Mouse (Mus musculus) embryonic facial prominence, embryonic 11.5 days (tissue): ENCODE data around the gene Gm20388. TPM values are rescaled to one million over a fixed set of nuclear protein-coding genes. Genes with fewer than 3 reads are reported as not detected.

Experiments
- ATAC-seq: fragments of 200-750 bp; cut with Nextera tagmentation; replicated peaks from 2 replicates; pipeline ENCODE4 v1.8.0; 2017; ENCODE audit warnings: low read depth; ENCODE audit not compliant: insufficient number of reproducible peaks, low FRiP score, low TSS enrichment
- DNase-seq: peaks from one replicate; pipeline ENCODE4 v3.0.0-alpha.2; 2015; ENCODE audit warnings: low spot score
- H3K27ac ChIP-seq: fragments of 300-500 bp; sonication (generic); replicated peaks from 2 replicates; pipeline ENCODE4 v1.5.1; 2014; ENCODE audit warnings: mild to moderate bottlenecking, low read depth, low read length, control low read depth
- H3K27me3 ChIP-seq: fragments of 300-500 bp; sonication (generic); 2 replicates; pipeline ENCODE4 v1.6.1; 2014; ENCODE audit warnings: mild to moderate bottlenecking, low read length, moderate library complexity, mixed read lengths; ENCODE audit not compliant: control insufficient read depth, insufficient read depth
- H3K36me3 ChIP-seq: fragments of 300-500 bp; sonication (generic); replicated peaks from 2 replicates; pipeline ENCODE4 v1.6.1; 2014; ENCODE audit warnings: low read depth, mild to moderate bottlenecking, low read length, moderate library complexity, mixed read lengths; ENCODE audit not compliant: control insufficient read depth, insufficient read depth
- H3K4me1 ChIP-seq: fragments of 300-500 bp; sonication (generic); 2 replicates; pipeline ENCODE4 v1.6.1; 2014; ENCODE audit warnings: low read length, mixed read lengths; ENCODE audit not compliant: control insufficient read depth, insufficient read depth
- H3K4me2 ChIP-seq: fragments of 300-500 bp; sonication (generic); 2 replicates; pipeline ENCODE4 v1.6.1; 2014; ENCODE audit warnings: low read depth, mild to moderate bottlenecking, control low read depth, low read length, moderate library complexity
- H3K4me3 ChIP-seq: fragments of 300-500 bp; sonication (generic); 2 replicates; pipeline ENCODE4 v1.5.1; 2014; ENCODE audit warnings: low read depth, low read length, control low read depth
- H3K9ac ChIP-seq: fragments of 300-500 bp; sonication (generic); replicated peaks from 2 replicates; pipeline ENCODE4 v1.6.1; 2014; ENCODE audit warnings: mild to moderate bottlenecking, control low read depth, low read length
- H3K9me3 ChIP-seq: fragments of 300-500 bp; sonication (generic); replicated peaks from 2 replicates; pipeline ENCODE4 v1.6.1; 2016; ENCODE audit warnings: mild to moderate bottlenecking, low read length, inconsistent platforms, mixed read lengths; ENCODE audit not compliant: control insufficient read depth
- WGBS: fragments of 180-500 bp; shearing (Covaris S2); extraction: QIAGEN DNeasy Blood & Tissue Kit; methylation state at CpG from one replicate; pipeline ENCODE4 v1.1.7; 2014; 5-methylcytosine and 5-hydroxymethylcytosine counted together
- polyA plus RNA-seq: library from polyadenylated mRNA; unstranded; fragments of >200 nt; fragmentation: Nextera tagmentation; extraction: Ambion mirVana; gene quantifications from 2 replicates; pipeline ENCODE4 v1.2.1, GENCODE M21; 2014

Gene Gm20388
- polyA plus RNA-seq, 1 experiment from 2014 or later = 3.1 TPM

GRCm38 (mm10) chr8:123117744-123118143 lies 3207.1 kb downstream of the Gm20388 start:
- peaks cover 35% of the 10 kb centered on the region for H3K27me3 ChIP-seq
- DNase-seq = no peak

GRCm38 (mm10) chr8:123122059-123122458 lies 3211.4 kb downstream of the Gm20388 start:
- WGBS = 70% methylated on average over 9 of the region's 9 CpGs
- Histone ChIP-seq H3K9ac (no peak overlapping the region), H3K27me3 (peaks cover 23% of the 10 kb centered on the region), H3K4me2 (no peak overlapping the region), H3K9me3 (no peaks in the 10 kb centered on the region), H3K36me3 (no peaks in the 10 kb centered on the region), H3K4me3 (no peak overlapping the region), H3K27ac (no peak overlapping the region), H3K4me1 (peaks cover 7% of the 10 kb centered on the region)
- ATAC-seq (no peak), DNase-seq (no peak)

More at GRCm38 (mm10) chr8:123117744-123118143, 3207.1 kb downstream of the Gm20388 start:
- Histone ChIP-seq H3K9ac (peak overlapping the region; percentile 47), H3K4me1 (peaks cover 9% of the 10 kb centered on the region), H3K9me3 (no peaks in the 10 kb centered on the region), H3K4me3 (peak overlapping the region; percentile 50), H3K27ac (no peak overlapping the region), H3K4me2 (peak overlapping the region; percentile 94), H3K36me3 (no peaks in the 10 kb centered on the region)
- 3% methylated on average over 17 of the region's 17 CpGs for WGBS
- ATAC-seq = no peak

GRCm38 (mm10) chr8:123122670-123123069 lies 3212.0 kb downstream of the Gm20388 start:
- DNase-seq = no peak
- Histone ChIP-seq H3K36me3 (no peaks in the 10 kb centered on the region), H3K4me3 (no peak overlapping the region), H3K27ac (no peak overlapping the region), H3K27me3 (peaks cover 17% of the 10 kb centered on the region), H3K9ac (no peak overlapping the region), H3K4me2 (no peak overlapping the region), H3K4me1 (peaks cover 2% of the 10 kb centered on the region; the same call in 1 of the 2 replicates), H3K9me3 (no peaks in the 10 kb centered on the region)
- ATAC-seq = no peak
- WGBS = 81% methylated on average over 5 of the region's 5 CpGs

GRCm38 (mm10) chr8:123126193-123126816 lies 3215.7 kb downstream of the Gm20388 start:
- Histone ChIP-seq H3K9me3 (no peaks in the 10 kb centered on the region), H3K27ac (no peak overlapping the region), H3K4me2 (peak overlapping the region; percentile 7; the same call in 1 of the 2 replicates), H3K27me3 (no peaks in the 10 kb centered on the region), H3K9ac (no peak overlapping the region), H3K4me3 (no peak overlapping the region), H3K4me1 (no peaks in the 10 kb centered on the region), H3K36me3 (no peaks in the 10 kb centered on the region)
- 4% methylated on average over 19 of the region's 19 CpGs for WGBS
- ATAC-seq (peak; percentile 30; the same call in 1 of the 2 replicates), DNase-seq (no peak)

GRCm38 (mm10) chr8:123131041-123131440 lies 3220.4 kb downstream of the Gm20388 start:
- no peak overlapping the region for H3K9ac ChIP-seq
- no peak overlapping the region for H3K4me2 ChIP-seq
- 76% methylated on average over 9 of the region's 9 CpGs for WGBS
- no peaks in the 10 kb centered on the region for H3K4me1 ChIP-seq
- no peaks in the 10 kb centered on the region for H3K9me3 ChIP-seq
- no peak overlapping the region for H3K27ac ChIP-seq
- no peaks in the 10 kb centered on the region for H3K36me3 ChIP-seq
- no peaks in the 10 kb centered on the region for H3K27me3 ChIP-seq
- no peak for DNase-seq
- no peak overlapping the region for H3K4me3 ChIP-seq
- no peak for ATAC-seq

- no peaks in the 10 kb centered on the region for H3K4me1 ChIP-seq
- H3K36me3 ChIP-seq = no peaks in the 10 kb centered on the region
- 91% methylated on average over 2 of the region's 2 CpGs for WGBS
- no peak overlapping the region for H3K9ac ChIP-seq
- ATAC-seq (no peak), DNase-seq (no peak)
- no peak overlapping the region for H3K4me2 ChIP-seq
- H3K27ac ChIP-seq = no peak overlapping the region
- no peaks in the 10 kb centered on the region for H3K9me3 ChIP-seq
- H3K4me3 ChIP-seq = no peak overlapping the region
- no peaks in the 10 kb centered on the region for H3K27me3 ChIP-seq
Observed at GRCm38 (mm10) chr8:123132953-123133352, 3222.3 kb downstream of the Gm20388 start.

- H3K4me3 ChIP-seq = no peak overlapping the region
- no peaks in the 10 kb centered on the region for H3K27me3 ChIP-seq
- H3K27ac ChIP-seq = no peak overlapping the region
- no peak overlapping the region for H3K4me2 ChIP-seq
- WGBS = 83% methylated on average over 11 of the region's 11 CpGs
- H3K4me1 ChIP-seq = no peaks in the 10 kb centered on the region
- no peaks in the 10 kb centered on the region for H3K9me3 ChIP-seq
- H3K36me3 ChIP-seq = no peaks in the 10 kb centered on the region
- ATAC-seq (no peak), DNase-seq (no peak)
- H3K9ac ChIP-seq = no peak overlapping the region
Observed at GRCm38 (mm10) chr8:123134149-123134713, 3223.6 kb downstream of the Gm20388 start.

- Histone ChIP-seq H3K27me3 (no peaks in the 10 kb centered on the region), H3K4me1 (no peaks in the 10 kb centered on the region), H3K9ac (no peak overlapping the region), H3K27ac (no peak overlapping the region), H3K36me3 (no peaks in the 10 kb centered on the region), H3K9me3 (no peaks in the 10 kb centered on the region), H3K4me2 (no peak overlapping the region), H3K4me3 (no peak overlapping the region)
- ATAC-seq (no peak), DNase-seq (no peak)
- WGBS = 21% methylated on average over 7 of the region's 7 CpGs
Observed at GRCm38 (mm10) chr8:123135406-123135805, 3224.8 kb downstream of the Gm20388 start.
